ENCODE assay signal across 7 mouse cellular contexts in genomic region chr5:135010320-135010709, GRCm38 (mm10). TPM values are rescaled to one million over a fixed set of nuclear protein-coding genes. Genes with fewer than 3 reads are reported as not detected.
DNase-seq lines count a peak whose midpoint lies in the region; ATAC-seq and TF ChIP-seq lines count a peak whose summit lies in the region.

No protein-coding gene starts in this region.

- H3K9ac ChIP-seq in lung, embryonic 15.5 days, result peak overlapping the region; percentile 57; the same call in 1 of the 2 replicates
- 0 out of 2 replicates have a peak overlapping the region, but pooled peaks have one; percentile 26 for H3K9ac ChIP-seq in intestine, postnatal 0 days (ENCODE audit: low read depth, low read length)

- WGBS in lung, embryonic 15.5 days, result 44% methylated on average over 7 of the region's 7 CpGs
- 67% methylated on average over 7 of the region's 7 CpGs for WGBS in forebrain, embryonic 10.5 days
- 34% methylated on average over 7 of the region's 7 CpGs for WGBS in intestine, postnatal 0 days
- 16% methylated on average over 7 of the region's 7 CpGs for WGBS in small intestine, adult 2 months

- DNase-seq in lung, postnatal 10 days, result no peak
- DNase-seq in forebrain, embryonic 10.5 days (ENCODE audit: extremely low spot score, low spot score), result no peak
- no peak for DNase-seq in right cerebral cortex, postnatal 4 days
- no peak for DNase-seq in thymus, postnatal 10 days (ENCODE audit: low spot score in 2 of 2)

- no peak for TF ChIP-seq CTCF in intestine, postnatal 0 days (IDR thresholded peaks at IDR 0.05; ENCODE audit: low read depth)
- no peak for TF ChIP-seq CTCF in small intestine, adult 2 months (IDR thresholded peaks at IDR 0.05; ENCODE audit: extremely low read depth, insufficient read length, insufficient replicate concordance, low read depth, low read length)

- H3K4me2 ChIP-seq in lung, embryonic 15.5 days, result peak overlapping the region; percentile 73
- peak overlapping the region; percentile 76 for H3K4me2 ChIP-seq in intestine, postnatal 0 days (replicated peaks; ENCODE audit: low read depth)

- no peaks in the 10 kb centered on the region for H3K9me3 ChIP-seq in lung, embryonic 15.5 days
- no peaks in the 10 kb centered on the region for H3K9me3 ChIP-seq in forebrain, embryonic 10.5 days
- H3K9me3 ChIP-seq in intestine, postnatal 0 days (ENCODE audit: control insufficient read depth), result no peaks in the 10 kb centered on the region

- H3K27ac ChIP-seq in lung, embryonic 15.5 days, result peak overlapping the region; percentile 98
- H3K27ac ChIP-seq in forebrain, embryonic 10.5 days, result peak overlapping the region; percentile 92
- H3K27ac ChIP-seq in intestine, postnatal 0 days (ENCODE audit: low read depth, low read length), result peak overlapping the region; percentile 97
- H3K27ac ChIP-seq in small intestine, adult 2 months (ENCODE audit: insufficient read depth, low read depth, low read length), result peak overlapping the region; percentile 100

- no peak for ATAC-seq in lung, embryonic 15.5 days (ENCODE audit: borderline replicate concordance, extremely low read depth, low FRiP score, low TSS enrichment)
- ATAC-seq in intestine, postnatal 0 days, result no peak

- H3K4me3 ChIP-seq in lung, embryonic 15.5 days, result peak overlapping the region; percentile 63
- peak overlapping the region; percentile 73 for H3K4me3 ChIP-seq in forebrain, embryonic 10.5 days
- H3K4me3 ChIP-seq in intestine, postnatal 0 days (ENCODE audit: low read depth, low read length), result peak overlapping the region; percentile 54
- peak overlapping the region; percentile 69 for H3K4me3 ChIP-seq in small intestine, adult 2 months (ENCODE audit: low read depth, low read length)

- no peaks in the 10 kb centered on the region for H3K36me3 ChIP-seq in lung, embryonic 15.5 days
- no peaks in the 10 kb centered on the region for H3K36me3 ChIP-seq in forebrain, embryonic 10.5 days (replicated peaks)
- H3K36me3 ChIP-seq in intestine, postnatal 0 days (ENCODE audit: control insufficient read depth, insufficient read depth), result no peaks in the 10 kb centered on the region; the same call in 1 of the 2 replicates
- peaks cover 7% of the 10 kb centered on the region for H3K36me3 ChIP-seq in small intestine, adult 2 months (ENCODE audit: control insufficient read depth, insufficient read depth, low read length)

- H3K27me3 ChIP-seq in lung, embryonic 15.5 days, result no peaks in the 10 kb centered on the region
- H3K27me3 ChIP-seq in forebrain, embryonic 10.5 days (ENCODE audit: poor library complexity, severe bottlenecking), result peaks cover 18% of the 10 kb centered on the region
- no peaks in the 10 kb centered on the region for H3K27me3 ChIP-seq in intestine, postnatal 0 days (replicated peaks; ENCODE audit: control insufficient read depth, insufficient read depth, low read length)
- no peaks in the 10 kb centered on the region for H3K27me3 ChIP-seq in small intestine, adult 2 months (ENCODE audit: control insufficient read depth, insufficient read depth, low read length)

- TF ChIP-seq POLR2A in small intestine, adult 2 months (IDR thresholded peaks at IDR 0.05; ENCODE audit: low read depth, low read length), result no peak

- peaks cover 39% of the 10 kb centered on the region for H3K4me1 ChIP-seq in lung, embryonic 15.5 days
- H3K4me1 ChIP-seq in forebrain, embryonic 10.5 days, result peaks cover 48% of the 10 kb centered on the region
- peaks cover 4% of the 10 kb centered on the region; the same call in 1 of the 2 replicates for H3K4me1 ChIP-seq in intestine, postnatal 0 days (replicated peaks; ENCODE audit: control insufficient read depth, insufficient read depth, low read length)
- H3K4me1 ChIP-seq in small intestine, adult 2 months (ENCODE audit: control insufficient read depth, insufficient read depth, insufficient read length, low read length), result peaks cover 20% of the 10 kb centered on the region

RNA-seq across cellular contexts. Expression of gene Abhd11, which starts 1.4 kb away (rescaled TPM):
- polyA plus RNA-seq in lung, embryonic 15.5 days (2015; fragmentation: Nextera tagmentation; extraction: Ambion mirVana), result 66.7 and 66.9 TPM in 2 replicates
- 40.1 and 40.8 TPM in 2 replicates for polyA plus RNA-seq in forebrain, embryonic 10.5 days (2016; fragmentation: Nextera tagmentation; extraction: Ambion mirVana)
- 60.1 and 61.9 TPM in 2 replicates for polyA plus RNA-seq in intestine, postnatal 0 days (2015; fragmentation: Nextera tagmentation; extraction: Ambion mirVana)
- 48.1 and 90.7 TPM in 2 replicates for polyA plus RNA-seq in small intestine, adult 2 months (2012; rRNA removed)

RNA-seq across cellular contexts. Expression of gene Stx1a, which starts 13.0 kb away (rescaled TPM):
- 11.9 and 13.2 TPM in 2 replicates for polyA plus RNA-seq in lung, embryonic 15.5 days (2015; fragmentation: Nextera tagmentation; extraction: Ambion mirVana)
- 8.7 and 10.0 TPM in 2 replicates for polyA plus RNA-seq in forebrain, embryonic 10.5 days (2016; fragmentation: Nextera tagmentation; extraction: Ambion mirVana)
- 5.6 and 6.5 TPM in 2 replicates for polyA plus RNA-seq in intestine, postnatal 0 days (2015; fragmentation: Nextera tagmentation; extraction: Ambion mirVana)
- polyA plus RNA-seq in small intestine, adult 2 months (2012; rRNA removed), result 4.6 and 5.1 TPM in 2 replicates

RNA-seq across cellular contexts. Expression of gene Cldn3, which starts 24.3 kb away (rescaled TPM):
- 241 and 259 TPM in 2 replicates for polyA plus RNA-seq in lung, embryonic 15.5 days (2015; fragmentation: Nextera tagmentation; extraction: Ambion mirVana)
- 10.8 and 14.9 TPM in 2 replicates for polyA plus RNA-seq in forebrain, embryonic 10.5 days (2016; fragmentation: Nextera tagmentation; extraction: Ambion mirVana)
- 96.0 and 116 TPM in 2 replicates for polyA plus RNA-seq in intestine, postnatal 0 days (2015; fragmentation: Nextera tagmentation; extraction: Ambion mirVana)
- polyA plus RNA-seq in small intestine, adult 2 months (2012; rRNA removed), result 1,043 and 2,448 TPM in 2 replicates

RNA-seq across cellular contexts. Expression of gene Dnajc30, which starts 53.7 kb away (rescaled TPM):
- polyA plus RNA-seq in lung, embryonic 15.5 days (2015; fragmentation: Nextera tagmentation; extraction: Ambion mirVana), result 29.1 and 31.7 TPM in 2 replicates
- polyA plus RNA-seq in forebrain, embryonic 10.5 days (2016; fragmentation: Nextera tagmentation; extraction: Ambion mirVana), result 25.0 and 26.1 TPM in 2 replicates
- 35.9 and 40.7 TPM in 2 replicates for polyA plus RNA-seq in intestine, postnatal 0 days (2015; fragmentation: Nextera tagmentation; extraction: Ambion mirVana)
- 30.1 and 46.4 TPM in 2 replicates for polyA plus RNA-seq in small intestine, adult 2 months (2012; rRNA removed)

RNA-seq across cellular contexts. Expression of gene Bud23, which starts 54.4 kb away (rescaled TPM):
- polyA plus RNA-seq in lung, embryonic 15.5 days (2015; fragmentation: Nextera tagmentation; extraction: Ambion mirVana), result 117 and 124 TPM in 2 replicates
- 172 and 176 TPM in 2 replicates for polyA plus RNA-seq in forebrain, embryonic 10.5 days (2016; fragmentation: Nextera tagmentation; extraction: Ambion mirVana)
- 40.0 and 40.6 TPM in 2 replicates for polyA plus RNA-seq in intestine, postnatal 0 days (2015; fragmentation: Nextera tagmentation; extraction: Ambion mirVana)
- 31.2 and 43.7 TPM in 2 replicates for polyA plus RNA-seq in small intestine, adult 2 months (2012; rRNA removed)
